Mouse (Mus musculus): ENCODE measurements around the gene Trpt1.

Gene Trpt1

DNA sequence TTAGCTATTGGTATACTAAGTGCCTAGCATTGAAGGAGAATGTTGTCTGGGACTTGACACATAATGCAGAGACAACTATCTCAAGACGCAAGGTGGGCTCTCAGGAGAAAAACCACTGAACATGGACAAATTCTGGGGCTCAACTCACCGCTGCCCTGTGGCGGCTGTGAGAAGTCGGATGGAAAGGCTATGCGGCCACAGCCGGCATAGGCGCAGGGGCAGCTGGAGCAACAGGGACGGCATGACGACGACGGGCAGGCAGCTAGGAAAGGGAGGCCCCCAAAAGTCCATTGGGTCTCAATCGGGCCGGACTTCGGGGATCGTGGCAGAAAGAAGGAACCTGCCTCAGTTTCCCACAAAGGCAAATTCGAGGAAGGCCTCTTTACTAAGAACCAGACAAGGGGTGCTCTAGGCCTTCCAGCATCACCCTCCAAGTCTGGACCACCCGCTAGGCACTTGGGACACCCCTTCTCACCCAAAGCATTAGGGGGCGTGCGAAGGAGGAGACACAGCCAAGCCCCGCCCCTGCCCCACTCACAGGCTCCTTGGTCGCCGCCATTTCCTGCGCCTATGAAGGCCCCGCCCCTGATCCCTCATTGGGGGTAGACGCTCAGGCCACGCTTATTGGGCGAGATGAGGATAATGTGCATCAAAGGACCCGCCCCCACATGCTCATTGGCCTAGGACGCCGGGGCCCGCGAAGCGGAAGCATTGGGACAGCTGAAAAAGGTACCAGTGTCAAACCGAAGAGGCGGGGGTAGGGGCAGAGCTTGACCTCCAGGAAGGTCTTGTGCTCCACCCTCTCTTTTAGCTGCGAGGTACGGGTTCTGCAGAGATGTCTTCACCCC lies 3.7 kb upstream of the Trpt1 start, which contains the start of gene Dnajc4:
Gene Dnajc4, minus strand, starts transcription at position 562 of the 848 bp plus-strand sequence.
- CTCF ChIA-PET = no interaction called here

DNA sequence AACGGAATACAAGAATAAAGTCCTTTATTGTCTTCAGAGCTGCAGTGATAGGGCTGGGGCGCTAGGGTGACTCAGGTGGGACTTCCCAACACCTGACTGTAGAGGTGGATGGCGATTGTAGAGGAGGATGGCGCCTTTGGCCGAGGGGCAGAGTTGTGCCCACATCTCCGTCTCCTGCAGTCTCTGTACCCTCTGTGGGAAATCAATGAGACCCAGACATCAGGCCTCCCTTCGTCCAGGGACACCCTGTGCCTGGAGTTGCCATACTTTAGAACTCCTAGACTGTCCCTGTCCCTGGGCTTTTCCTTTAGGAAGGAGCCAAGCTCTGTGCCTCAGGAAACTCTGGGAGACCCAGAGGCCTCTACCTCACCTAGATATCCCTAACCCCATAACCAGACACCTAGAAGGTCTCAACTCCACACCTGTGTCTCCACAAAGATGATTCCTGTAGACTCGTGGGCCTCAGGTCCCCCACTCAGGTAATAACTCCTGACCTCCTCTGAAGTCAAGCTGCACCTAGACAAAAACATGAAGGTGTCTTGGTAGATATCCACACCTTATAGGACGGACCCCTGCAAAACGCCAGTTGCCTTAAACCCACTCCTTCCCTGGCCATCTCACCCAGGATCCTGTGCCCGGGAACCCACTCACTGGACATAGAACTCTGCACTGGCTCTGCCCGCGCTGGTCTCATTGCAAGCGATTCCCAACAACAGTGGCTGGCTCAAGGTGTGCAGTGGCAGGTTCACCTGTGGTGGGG lies 2.7 kb upstream of the Trpt1 start:
- CTCF ChIA-PET = no interaction called here

DNA sequence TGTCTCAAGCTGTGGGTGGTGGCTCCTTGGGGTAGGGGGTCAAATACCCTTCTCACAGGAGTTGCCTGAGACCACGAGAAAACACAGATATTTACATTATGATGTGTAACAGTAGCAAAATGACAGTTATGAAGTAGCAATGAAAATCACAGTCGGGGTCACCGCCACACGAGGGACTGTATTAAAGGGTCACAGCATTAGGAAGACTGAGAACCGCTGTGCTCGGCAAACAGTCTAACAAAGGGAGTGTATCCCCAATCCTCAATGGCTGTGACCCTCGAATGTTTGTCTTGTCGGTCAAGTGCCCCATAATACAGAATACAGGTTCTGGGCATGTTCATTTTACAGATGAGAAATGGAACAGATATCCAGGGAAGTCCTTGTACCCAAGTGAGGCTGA lies 1.9 kb upstream of the Trpt1 start:
- CTCF ChIA-PET = interaction anchor here (1.0 kb wide), 1 partner anchor 9 kb away, joined by 4 read pairs; no protein-coding TSS in a partner anchor

DNA sequence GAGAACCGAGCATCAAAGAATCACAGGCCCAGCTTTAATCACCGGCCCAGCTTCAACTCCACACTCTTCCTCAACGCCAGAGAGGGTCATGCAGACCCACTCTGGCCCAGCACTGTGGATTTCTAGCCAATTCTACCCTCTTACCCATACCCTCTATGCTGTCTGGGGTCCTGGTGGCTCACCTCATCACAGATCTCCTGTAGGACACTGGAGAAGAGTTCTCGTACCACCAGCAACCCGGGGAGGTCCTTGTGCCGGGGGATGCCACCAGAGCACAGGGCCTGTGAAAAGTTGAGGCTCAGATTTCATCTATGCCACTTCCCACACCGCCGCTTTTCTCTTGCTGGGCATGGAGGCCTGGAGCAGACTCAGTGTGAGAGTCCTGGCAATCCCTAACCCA lies 1.4 kb upstream of the Trpt1 start:
- CTCF ChIA-PET = interaction anchor here (1.0 kb wide), 1 partner anchor 9 kb away, joined by 4 read pairs; no protein-coding TSS in a partner anchor

DNA sequence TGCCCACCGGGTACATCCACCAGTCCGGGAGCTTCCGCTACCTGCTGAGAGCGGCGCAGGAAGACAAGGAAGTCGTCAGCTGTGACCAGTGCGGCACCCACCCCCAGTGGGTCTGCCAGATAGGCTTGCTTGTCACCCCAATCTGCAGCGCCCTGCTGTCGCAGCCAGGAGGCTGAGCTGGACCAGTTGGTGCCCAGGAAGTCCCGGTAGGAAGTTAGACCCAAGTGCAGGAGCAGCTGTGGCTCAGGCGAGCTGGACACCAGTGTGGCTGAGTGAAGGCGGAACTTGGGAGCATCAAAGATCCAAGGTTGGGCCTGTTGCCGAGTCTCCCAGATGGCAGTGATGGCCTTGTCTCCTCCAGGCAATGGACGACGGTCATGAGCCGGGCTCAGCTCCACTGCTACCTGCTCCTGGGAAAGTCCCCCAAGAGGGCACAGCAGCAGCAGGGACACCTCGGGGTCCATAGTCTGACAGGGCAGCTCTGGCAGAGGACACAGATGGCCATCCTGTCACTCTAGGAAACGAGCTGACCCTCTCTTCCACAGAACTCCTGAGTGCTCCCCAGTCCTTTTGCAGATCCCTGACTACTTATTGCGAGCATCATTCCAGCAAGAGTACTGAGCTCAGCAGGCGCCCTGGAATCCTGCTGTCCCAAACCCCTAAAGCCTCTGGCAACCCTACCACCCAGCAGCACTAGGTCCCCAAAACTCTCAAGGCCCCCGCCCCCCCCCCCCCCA lies 508 bp upstream of the Trpt1 start:
- CTCF ChIA-PET = interaction anchor here (0.5 kb wide), 2 partner anchors 25 to 126 kb away, joined by 3 to 12 read pairs; no protein-coding TSS in a partner anchor

DNA sequence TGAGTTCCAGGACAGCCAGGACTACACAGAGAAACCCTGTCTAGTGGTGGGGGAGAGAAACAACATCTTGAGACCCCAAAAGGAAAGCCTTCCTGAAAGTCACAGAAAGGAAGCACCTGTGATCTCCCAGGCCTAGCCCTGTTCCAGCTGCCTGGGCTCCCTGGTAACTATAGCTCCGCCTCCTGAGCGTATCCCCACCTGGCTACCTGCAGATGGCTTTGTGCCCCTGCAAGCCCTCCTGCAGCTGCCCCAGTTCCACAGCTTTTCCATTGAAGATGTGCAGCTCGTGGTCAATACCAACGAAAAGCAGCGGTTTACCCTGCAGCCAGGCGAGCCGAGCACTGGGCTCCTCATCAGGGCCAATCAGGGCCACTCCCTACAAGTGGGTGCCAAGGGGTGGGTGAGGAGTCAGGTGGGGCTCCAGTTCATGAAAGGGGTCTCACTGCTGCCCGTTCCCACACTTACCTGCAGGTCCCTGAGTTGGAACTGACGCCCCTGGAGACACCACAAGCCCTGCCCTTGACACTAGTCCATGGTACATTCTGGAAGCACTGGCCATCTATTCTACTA lies 1.9 kb downstream of the Trpt1 start:
- CTCF ChIA-PET = interaction anchor here (0.5 to 0.6 kb wide), 2 partner anchors 9 to 947 kb away, joined by 4 to 6 read pairs; no protein-coding TSS in a partner anchor

DNA sequence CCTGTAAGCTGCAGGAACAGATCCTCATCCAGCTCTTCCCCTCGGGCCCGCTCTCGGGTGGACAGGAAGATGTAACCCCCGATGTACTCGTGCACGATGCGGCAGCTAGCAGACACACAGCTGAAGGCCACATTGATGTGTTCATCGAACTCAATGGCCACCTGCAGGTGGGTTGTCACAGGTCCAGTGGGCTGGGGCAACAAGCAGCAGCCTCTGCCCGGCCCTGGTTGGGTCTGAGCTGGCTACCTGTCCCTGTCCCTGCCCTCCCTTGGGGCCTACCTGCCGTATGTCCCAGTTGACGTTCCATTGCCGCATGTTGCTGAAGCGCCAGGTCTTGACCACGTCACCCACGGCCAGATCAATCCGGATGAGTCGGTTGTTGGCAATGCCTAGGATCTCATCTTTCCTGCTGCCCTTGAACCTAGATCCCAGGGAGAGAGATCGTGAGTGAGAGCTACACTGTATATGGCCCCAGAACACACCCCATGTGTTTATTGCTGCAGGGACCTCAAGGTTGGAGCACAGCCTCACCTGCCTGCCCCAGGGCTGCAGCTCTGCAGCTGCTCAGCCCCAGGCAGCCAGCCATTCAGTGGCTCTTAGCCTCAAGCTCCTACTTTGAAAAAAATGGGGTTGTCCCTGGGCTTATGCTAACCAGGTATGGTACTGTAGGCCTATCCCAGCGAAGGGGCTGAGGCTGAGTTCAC lies 3.6 kb downstream of the Trpt1 start:
- CTCF ChIA-PET = no interaction called here

DNA sequence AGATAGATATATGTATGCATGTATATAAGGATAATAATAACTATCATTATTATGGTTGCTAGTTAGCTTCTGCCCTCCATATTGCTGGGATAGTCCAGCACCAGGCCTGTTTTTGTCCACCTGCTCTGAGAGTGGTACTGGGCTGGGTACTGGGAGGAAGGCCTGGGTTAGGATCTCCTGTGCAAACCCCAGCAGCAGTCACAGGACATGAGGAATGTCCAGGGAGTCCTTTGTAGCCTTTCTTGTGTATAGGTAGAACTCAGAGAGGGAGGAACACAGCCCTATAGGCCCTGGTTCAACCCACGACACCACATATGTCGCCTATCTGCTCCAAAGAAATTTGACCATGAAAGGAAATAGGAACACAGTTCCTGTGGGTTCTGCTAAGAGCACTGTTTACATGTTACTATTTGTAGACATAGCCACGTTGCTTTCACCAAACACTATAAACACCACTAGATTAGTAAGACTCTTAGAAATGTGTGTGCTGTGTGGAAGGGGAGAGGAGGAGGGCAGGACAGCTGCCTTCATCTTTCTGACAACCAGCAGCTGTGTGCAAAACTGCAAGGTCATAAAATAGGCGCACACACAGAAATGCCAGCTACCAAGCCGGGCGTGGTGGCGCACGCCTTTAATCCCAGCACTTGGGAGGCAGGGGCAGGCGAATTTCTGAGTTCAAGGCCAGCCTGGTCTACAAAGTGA lies 11.1 kb downstream of the Trpt1 start:
- CTCF ChIA-PET = interaction anchor here (0.5 to 1.2 kb wide), 2 partner anchors 33 to 78 kb away, joined by 4 to 5 read pairs; partner anchors contain the start of gene Stip1

DNA sequence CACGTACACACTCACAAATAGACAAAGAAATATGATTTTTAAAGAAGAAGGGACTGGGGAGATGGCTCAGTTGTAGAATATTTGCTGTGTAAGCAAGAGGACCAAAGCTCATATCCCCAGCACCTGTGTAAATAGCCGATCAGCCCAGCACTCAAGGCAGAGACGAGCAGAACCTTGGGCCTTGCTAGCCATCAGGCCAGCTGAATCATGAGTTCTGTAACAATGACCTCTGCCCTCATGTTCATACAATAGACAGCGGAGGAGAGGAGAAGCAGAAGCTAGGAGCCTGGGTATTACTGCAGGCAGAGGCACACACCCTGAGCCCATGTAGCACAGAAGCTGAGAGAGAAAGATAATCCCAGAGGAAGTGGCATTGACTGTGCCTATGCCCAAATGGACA lies 16.5 kb downstream of the Trpt1 start:
- CTCF ChIA-PET = no interaction called here

DNA sequence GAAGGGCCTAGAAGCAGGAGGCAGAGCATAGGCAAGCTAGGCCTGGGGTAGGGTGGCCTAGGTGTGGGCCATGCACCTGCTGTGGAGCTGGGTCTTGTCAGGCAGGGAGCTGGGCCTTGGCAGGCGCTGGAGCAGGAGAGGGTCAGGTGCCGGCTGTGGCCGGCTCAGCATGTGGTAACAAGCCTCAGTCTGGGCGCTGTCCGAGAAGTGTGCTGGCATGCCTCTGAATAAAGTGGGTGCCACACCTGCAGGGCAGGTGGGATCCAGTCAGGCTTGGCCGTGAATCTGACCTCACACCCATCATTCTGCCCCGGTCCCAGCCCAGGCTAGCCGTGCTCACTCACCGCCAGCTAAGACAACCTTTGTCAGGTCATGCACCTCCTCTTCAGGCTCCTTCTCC lies 18.1 kb downstream of the Trpt1 start:
- CTCF ChIA-PET = no interaction called here

DNA sequence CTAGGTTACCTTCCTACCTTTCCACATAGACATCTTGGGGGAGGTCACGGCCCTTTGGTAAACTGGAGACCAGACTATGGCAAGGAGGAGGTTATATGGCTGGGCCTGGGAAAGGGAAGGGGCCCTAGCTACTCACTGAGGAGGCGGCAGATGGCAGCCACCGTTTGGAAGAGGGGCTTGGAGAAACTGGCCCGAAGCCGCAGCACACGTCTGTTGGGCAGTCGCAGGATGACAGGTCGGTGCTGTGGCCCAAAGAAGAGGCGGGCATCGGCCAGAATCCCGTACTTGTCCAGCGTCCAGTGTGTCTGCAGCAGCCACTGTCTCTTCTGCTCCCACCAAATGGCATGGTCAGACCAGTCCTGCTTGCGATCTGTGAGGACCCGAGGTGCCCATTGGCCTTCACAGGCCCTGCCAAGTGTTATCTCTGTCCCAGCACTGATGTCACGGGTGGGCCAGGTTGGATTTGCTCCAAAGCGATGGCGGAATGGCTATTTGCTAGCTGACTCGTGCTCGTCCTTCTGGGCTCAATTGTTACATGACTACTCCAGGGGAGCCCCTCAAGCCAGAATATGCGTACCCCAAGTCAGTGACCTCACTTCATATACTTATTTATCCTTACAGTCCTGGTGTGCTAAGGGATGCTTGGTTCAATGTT lies 18.7 kb downstream of the Trpt1 start:
- CTCF ChIA-PET = no interaction called here

DNA sequence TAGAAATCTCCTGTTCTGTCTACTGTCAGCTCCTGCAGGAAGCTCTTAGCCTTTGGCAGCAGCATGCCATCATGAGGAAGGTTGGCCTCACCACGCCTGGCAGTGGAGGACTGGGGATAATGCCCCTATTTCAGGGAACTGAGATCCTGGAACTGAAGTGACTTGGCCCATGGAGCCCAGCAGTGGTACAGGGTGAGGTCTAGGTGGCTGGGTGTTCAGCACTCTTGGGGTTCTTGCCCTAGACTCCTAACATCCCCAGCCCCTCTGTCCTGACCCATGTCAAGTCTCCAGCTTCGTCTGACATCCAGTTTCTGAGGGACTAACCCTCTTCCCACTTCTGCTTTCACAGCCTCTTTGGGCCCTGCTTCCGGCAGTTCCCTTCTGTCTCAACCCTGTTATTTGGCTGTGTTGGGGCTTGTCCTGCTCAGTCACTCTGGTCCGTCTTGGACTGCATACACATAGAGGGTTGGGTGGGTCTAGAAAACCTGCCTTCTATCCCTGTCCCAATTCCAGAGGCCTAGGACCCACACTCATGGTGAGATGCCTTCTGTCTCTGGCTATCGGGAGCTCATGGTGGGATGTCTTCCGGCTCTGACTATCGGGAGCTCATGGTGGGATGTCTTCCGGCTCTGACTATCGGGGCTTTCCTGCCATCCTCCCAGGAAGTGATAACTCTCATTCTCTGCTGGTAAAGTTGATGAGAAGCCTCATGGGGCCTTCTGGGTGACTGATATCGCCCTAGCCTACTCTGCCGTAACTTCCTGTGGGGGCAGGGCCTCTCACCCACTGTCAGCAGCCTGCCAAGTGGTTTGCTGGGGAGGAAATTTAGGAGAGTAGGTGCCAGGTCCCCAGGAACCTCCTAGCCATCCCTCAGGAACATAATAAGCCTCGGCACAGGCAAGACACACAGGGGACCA lies 21.9 kb downstream of the Trpt1 start:
- CTCF ChIA-PET = interaction anchor here (0.7 to 0.8 kb wide), 2 partner anchors 38 to 47 kb away, joined by 3 read pairs; no protein-coding TSS in a partner anchor

DNA sequence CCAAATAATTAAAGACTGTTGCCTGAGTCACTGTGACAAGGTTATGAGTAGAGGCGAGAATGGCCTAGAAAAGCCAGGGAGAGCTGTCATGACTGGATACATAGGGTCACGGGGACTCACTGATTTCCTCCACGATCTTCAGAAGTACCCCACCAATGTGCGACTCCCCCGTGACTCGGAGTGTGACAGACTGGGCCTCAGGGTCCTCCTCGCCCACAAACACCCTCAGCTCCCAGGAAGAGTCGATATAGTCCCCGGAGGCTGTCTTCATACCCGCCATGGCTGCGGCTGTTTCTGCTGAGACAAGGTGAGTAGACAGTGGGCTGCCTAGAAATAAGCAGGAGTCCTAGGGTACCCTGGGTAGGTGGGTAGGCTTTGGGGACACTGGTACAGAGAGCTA lies 22.6 kb downstream of the Trpt1 start:
- CTCF ChIA-PET = interaction anchor here (0.5 to 0.7 kb wide), 2 partner anchors 48 to 101 kb away, joined by 3 read pairs; no protein-coding TSS in a partner anchor

DNA sequence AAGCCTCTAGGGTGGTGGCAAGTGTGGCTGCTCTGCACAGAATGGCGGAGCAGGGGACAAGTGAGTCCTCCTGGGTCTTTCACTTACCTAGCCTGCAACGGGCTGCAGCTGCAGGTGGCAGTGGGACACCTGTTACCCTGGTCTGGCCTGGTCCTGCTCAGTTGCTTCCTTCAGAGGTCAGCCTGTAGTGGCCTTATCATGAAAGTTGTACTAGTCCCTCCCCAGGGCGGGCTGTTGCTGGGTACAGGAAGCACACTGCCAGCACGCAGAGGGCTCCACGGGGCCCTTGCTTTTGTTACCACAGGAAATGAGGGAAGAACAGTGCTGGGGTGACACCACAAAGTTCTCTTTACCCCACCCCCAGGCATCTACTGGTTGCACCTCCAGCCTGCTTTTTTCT lies 23.3 kb downstream of the Trpt1 start, which contains the start of gene Fermt3:
Gene Fermt3, minus strand, starts transcription at position 279 of the 400 bp plus-strand sequence.
- CTCF ChIA-PET = interaction anchor here (0.5 kb wide), 1 partner anchor 101 kb away, joined by 3 read pairs; no protein-coding TSS in a partner anchor

DNA sequence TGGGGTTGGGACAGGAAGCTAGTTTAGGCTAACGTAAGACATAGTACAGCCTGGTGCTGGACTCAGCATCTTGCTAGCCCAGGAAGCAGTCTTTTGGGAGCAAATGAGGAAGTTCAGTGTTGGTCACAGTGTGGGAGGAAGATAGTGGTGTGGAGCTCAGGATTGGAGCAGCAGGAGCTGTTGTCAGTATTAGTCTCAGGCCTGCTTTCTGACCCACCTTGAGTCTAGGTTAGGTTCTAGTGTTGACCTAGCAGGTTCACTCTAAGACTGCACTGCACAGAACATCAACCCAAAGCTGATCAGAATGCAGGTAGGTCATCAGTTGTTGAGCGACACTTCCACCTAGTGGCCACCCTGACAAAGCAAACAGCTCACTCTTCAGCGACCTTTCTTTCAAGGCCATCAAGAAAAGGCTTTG lies 24.3 kb downstream of the Trpt1 start:
- CTCF ChIA-PET = interaction anchor here (0.5 to 0.6 kb wide), 2 partner anchors 24 to 1619 kb away, joined by 3 read pairs; partner anchors contain the start of genes Nudt22 and Trpt1

DNA sequence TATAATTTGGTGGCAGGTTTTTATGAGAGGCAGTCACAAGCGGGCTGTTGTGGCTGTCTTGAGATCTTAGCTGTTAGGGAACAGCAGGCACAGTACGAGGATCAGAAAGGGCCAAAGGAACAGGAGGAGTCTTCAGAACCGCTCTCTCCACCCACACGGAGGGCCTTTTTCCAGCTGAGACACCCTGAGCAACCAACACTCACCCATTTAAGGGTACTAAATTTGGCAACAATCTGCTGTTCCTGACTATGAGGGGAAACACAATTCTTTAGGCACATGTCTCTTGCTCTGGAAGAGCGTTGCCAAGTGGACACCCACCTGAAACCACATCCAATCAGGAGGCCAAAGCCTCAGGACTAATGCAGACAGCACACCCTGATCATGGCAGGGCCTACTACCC lies 33.6 kb downstream of the Trpt1 start:
- CTCF ChIA-PET = no interaction called here

DNA sequence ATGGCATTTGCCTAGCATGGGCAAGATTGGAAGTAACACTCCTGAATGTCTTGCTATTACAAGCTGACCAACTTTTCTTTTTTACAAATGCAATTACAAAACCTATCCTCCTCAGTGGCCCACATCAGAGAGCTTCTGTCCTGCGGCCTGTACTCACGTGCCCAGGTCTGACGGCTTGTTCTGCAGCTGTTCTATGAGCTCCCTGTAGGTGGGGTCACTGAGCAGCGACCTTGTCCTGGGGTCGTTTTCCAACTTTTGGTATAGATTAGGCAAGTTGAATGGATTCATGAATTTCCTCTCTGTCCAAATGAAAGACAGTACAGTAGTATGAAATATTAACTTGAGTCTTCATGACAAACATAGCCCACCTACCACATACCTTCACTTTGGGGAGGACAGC lies 38.1 kb downstream of the Trpt1 start:
- CTCF ChIA-PET = no interaction called here

DNA sequence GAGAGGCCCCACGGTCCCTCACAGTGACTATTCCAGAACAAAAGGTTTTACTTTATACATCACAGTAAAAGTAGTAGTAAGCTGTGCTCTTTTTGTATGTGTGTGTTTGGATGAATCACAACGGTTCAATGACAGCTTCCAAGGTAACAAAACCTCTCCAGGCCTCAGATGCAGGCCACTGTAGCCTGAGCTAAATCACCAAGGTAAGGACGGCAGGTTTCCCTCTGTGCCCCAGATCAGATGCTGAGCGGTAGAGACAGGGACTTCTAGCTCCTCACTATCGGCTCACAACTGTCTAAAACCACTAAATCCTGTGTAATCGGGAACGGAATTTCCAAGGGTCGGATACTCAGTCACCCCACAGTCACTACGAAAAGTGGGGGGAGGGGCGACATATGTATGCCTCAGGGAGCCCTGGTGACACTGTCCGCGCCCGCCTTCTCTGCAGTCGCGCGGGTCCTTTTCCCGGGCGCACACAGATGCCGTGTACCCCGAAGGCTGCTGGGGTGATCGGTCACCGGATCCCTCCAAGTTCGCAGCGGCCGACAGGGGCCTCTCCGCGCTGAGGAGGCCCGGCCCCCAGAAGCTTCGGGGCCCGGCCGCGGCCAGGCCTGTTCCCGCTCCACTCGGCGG lies 43.3 kb downstream of the Trpt1 start:
- CTCF ChIA-PET = interaction anchor here (1.5 kb wide), 1 partner anchor 32 kb away, joined by 4 read pairs; no protein-coding TSS in a partner anchor
